Mouse (Mus musculus): ENCODE results near the gene Stip1.

GRCm38 (mm10) chr19:7073997-7074781 lies 34.4 kb upstream of the Stip1 start:
- no peak for TF ChIP-seq CTCF (conservative IDR thresholded peaks at IDR 0.05; ENCODE audit: low read length)
- TF ChIP-seq NANOG (IDR thresholded peaks at IDR 0.05; ENCODE audit: borderline replicate concordance, low read length) = no peak

Measured in E14TG2a.4 (cell line).